Mouse (Mus musculus) B cell, adult 2 months (primary cell): Measurements from ENCODE around the gene Olfr1094.

Experiments used
- DNase-seq, 2 experiments: peaks; one replicate each; pipeline ENCODE4 v3.0.0; 2022

The Olfr1094 gene

DNA sequence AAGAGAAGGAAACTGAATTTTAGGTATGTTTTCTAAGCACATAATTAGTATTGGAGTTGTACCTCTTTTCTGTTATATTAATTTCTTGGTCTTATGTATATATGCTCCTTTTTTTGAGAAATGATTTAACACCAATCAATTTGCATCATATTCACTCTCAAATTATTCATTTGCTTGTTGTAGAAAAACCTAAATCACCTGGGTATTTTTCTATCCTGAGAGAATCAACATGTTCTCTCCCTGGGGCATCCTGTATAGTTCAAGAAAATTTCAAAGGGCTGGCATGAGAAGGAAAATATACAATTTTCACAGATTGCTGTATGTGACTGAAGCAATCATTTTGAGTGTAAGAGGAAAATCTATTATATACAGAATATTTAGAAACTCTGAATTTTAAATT, at the start of gene Olfr1094:
Olfr1094 (plus strand) TSS at position 301 of the 400 bp plus-strand sequence.
- DNase-seq = no peak

DNA sequence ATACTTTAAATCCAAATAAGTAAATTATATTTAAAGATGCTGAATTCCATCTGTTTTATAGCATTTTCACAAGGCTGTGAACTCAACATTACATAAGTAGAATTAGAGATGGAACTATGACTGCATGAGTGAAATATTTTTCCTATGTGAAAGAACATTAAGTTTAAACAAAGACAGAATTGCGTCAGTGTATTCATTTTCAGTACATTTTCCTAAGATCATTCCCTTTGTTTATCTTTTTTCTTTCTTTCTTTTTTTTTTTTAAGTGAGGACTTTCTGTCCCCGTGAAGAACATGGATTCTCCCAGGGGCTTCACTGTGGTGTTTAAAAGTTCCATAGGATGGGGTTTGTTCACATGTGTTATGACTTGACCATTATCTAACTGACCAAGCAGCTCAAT, 42.3 kb upstream of the Olfr1094 start, which contains the start of gene Olfr1093:
Olfr1093 (plus strand) TSS at position 301 of the 400 bp plus-strand sequence.
- DNase-seq = no peak

DNA sequence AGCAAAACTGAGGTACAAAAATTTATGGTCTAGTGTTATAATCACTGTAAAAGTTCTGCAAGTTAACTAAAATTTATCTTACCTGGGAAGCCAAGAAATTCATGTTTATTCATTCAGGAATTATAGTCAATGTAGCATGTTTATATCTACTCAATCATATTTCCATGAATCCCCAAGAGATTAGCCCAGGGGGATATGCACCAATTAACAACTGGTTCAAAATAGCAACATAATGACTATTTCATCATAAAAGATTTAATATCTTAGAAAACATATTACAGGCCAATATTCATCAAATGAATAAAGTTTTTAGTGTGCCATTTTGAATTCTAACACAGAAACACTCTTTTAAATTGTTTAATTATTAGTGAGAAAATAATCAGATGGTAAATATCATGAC, 14.5 kb upstream of the Olfr1094 start, which contains the start of gene Olfr141:
Olfr141 (minus strand) TSS at position 101 of the 400 bp plus-strand sequence.
- DNase-seq = no peak

- DNase-seq = no peak
These were observed 27.1 kb downstream of the Olfr1094 start, which contains the start of gene Olfr1095 for GRCm38 (mm10) chr2:86851596-86851995. TSS of gene Olfr1095 (minus strand) at chr2:86851696.

DNA sequence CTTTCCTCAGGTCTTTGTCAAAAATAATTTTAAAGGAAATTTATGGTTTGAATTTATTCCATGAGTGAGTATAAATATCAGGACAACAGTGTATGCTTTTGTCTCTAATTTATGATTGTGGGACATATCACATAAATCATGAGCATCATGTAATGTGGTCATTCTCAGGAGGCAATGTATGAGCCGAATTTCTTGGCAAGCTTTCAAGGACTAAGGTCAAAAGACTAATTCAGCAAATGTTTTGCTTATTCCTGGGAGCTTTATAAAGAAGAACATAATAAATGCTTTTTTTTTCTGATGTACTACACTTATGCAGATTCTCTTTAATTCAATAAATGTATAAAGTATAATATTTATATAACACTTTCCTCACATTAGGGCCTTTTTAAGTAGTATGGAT, 50.2 kb downstream of the Olfr1094 start, which contains the start of gene Gm13723:
Gm13723 (minus strand) TSS at position 101 of the 400 bp plus-strand sequence.
- no peak for DNase-seq
